Mouse (Mus musculus): ENCODE measurements around the gene Alcam. TPM values are rescaled to one million over a fixed set of nuclear protein-coding genes. Genes with fewer than 3 reads are reported as not detected.

Alcam gene
- polyA plus RNA-seq, 1 experiment = 0.01 TPM

GRCm38 (mm10) chr16:52210844-52211606 is 242.8 kb downstream of the Alcam start:
- Histone ChIP-seq H3K4me3 (replicated peaks) (no peak overlapping the region), H3K9me3 (ENCODE audit: control insufficient read depth, low read length) (no peaks in the 10 kb centered on the region), H3K27me3 (ENCODE audit: control insufficient read depth) (no peaks in the 10 kb centered on the region), H3K36me3 (ENCODE audit: control insufficient read depth) (no peaks in the 10 kb centered on the region), H3K4me1 (ENCODE audit: control insufficient read depth) (no peaks in the 10 kb centered on the region)
- TF ChIP-seq TAL1 (IDR thresholded peaks at IDR 0.05; ENCODE audit: low read length) = no peak
- no peak for TF ChIP-seq GATA1 (IDR thresholded peaks at IDR 0.05; ENCODE audit: low read length)

GRCm38 (mm10) chr16:52200107-52200506 is 253.8 kb downstream of the Alcam start:
- Histone ChIP-seq H3K27me3 (ENCODE audit: control insufficient read depth) (no peaks in the 10 kb centered on the region), H3K4me3 (replicated peaks) (no peak overlapping the region), H3K36me3 (ENCODE audit: control insufficient read depth) (peaks cover 7% of the 10 kb centered on the region), H3K4me1 (ENCODE audit: control insufficient read depth) (no peaks in the 10 kb centered on the region), H3K9me3 (ENCODE audit: control insufficient read depth, low read length) (no peaks in the 10 kb centered on the region)
- TF ChIP-seq GATA1 (IDR thresholded peaks at IDR 0.05; ENCODE audit: low read length) = no peak
